Mouse (Mus musculus) midbrain, embryonic 11.5 days (tissue): ENCODE data around the gene Esyt3. TPM values are rescaled to one million over a fixed set of nuclear protein-coding genes. Genes with fewer than 3 reads are reported as not detected.

Experiments
- ATAC-seq: fragments of 200-750 bp; cut with Nextera tagmentation; 2 replicates; pipeline ENCODE4 v1.8.0; 2017; ENCODE audit warnings: moderate TSS enrichment, moderate library complexity; ENCODE audit not compliant: low FRiP score
- DNase-seq: peaks from one replicate; pipeline ENCODE4 v3.0.0; 2015; ENCODE audit warnings: low spot score; ENCODE audit errors: missing footprints
- H3K27ac ChIP-seq: fragments of 300-500 bp; sonication (generic); 2 replicates; pipeline ENCODE4 v1.5.1; 2014; ENCODE audit warnings: low read depth, low read length
- H3K27me3 ChIP-seq: fragments of 300-500 bp; sonication (generic); 2 replicates; pipeline ENCODE4 v1.6.1; 2014; ENCODE audit warnings: mild to moderate bottlenecking, low read length, moderate library complexity, mixed read lengths; ENCODE audit not compliant: control insufficient read depth, insufficient read depth
- H3K36me3 ChIP-seq: fragments of 300-500 bp; sonication (generic); 2 replicates; pipeline ENCODE4 v1.6.1; 2014; ENCODE audit warnings: mild to moderate bottlenecking, low read length, moderate library complexity, mixed read lengths; ENCODE audit not compliant: control insufficient read depth, insufficient read depth
- H3K4me1 ChIP-seq: fragments of 300-500 bp; sonication (generic); 2 replicates; pipeline ENCODE4 v1.6.1; 2014; ENCODE audit warnings: low read length; ENCODE audit not compliant: control insufficient read depth, insufficient read depth
- H3K4me2 ChIP-seq: fragments of 300-500 bp; sonication (generic); 2 replicates; pipeline ENCODE4 v1.6.1; 2014; ENCODE audit warnings: mild to moderate bottlenecking, moderate library complexity
- H3K4me3 ChIP-seq: fragments of 300-500 bp; sonication (generic); 2 replicates; pipeline ENCODE4 v1.5.1; 2014; ENCODE audit warnings: low read depth, low read length
- H3K9ac ChIP-seq: fragments of 300-500 bp; sonication (generic); 2 replicates; pipeline ENCODE4 v1.6.1; 2014; ENCODE audit warnings: low read length
- H3K9me3 ChIP-seq: fragments of 300-500 bp; sonication (generic); 2 replicates; pipeline ENCODE4 v1.6.1; 2016; ENCODE audit warnings: low read length; ENCODE audit not compliant: control insufficient read depth
- WGBS: fragments of 180-500 bp; shearing (Covaris S2); extraction: QIAGEN DNeasy Blood & Tissue Kit; methylation state at CpG from one replicate; pipeline ENCODE4 v1.1.7; 2014; 5-methylcytosine and 5-hydroxymethylcytosine counted together
- polyA plus RNA-seq: library from polyadenylated mRNA; unstranded; fragments of >200 nt; fragmentation: Nextera tagmentation; extraction: Ambion mirVana; gene quantifications from 2 replicates; pipeline ENCODE4 v1.2.1, GENCODE M21; 2014

The Esyt3 gene
- polyA plus RNA-seq, 1 experiment from 2014 or later, result 0.34 TPM

DNA sequence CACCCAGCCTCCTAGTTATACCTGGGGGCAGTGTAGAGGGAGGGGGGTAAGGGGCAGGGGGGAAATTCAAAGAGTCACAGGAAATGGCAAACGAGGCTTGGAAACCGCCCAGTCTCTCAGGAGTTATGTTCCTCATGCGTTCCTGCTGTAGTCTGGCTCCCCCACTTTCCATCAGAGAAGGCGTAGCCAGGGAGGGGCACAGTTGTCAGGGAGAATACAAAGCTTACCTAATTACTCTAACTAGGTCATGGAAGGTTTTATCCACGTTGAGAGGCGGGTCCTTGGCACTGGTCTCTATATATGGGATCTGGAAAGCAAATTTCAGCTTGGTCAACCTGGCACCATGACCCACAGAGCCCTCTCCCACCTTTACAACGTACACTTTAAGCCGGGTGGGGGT is 31.1 kb upstream of the Esyt3 start:
- Histone ChIP-seq H3K4me2 (no peak overlapping the region), H3K4me1 (no peaks in the 10 kb centered on the region), H3K27me3 (no peaks in the 10 kb centered on the region), H3K4me3 (no peak overlapping the region), H3K27ac (no peak overlapping the region), H3K9me3 (no peaks in the 10 kb centered on the region), H3K36me3 (no peaks in the 10 kb centered on the region), H3K9ac (no peak overlapping the region)
- ATAC-seq (no peak), DNase-seq (no peak)
- WGBS, result 79% methylated on average over 8 of the region's 8 CpGs

DNA sequence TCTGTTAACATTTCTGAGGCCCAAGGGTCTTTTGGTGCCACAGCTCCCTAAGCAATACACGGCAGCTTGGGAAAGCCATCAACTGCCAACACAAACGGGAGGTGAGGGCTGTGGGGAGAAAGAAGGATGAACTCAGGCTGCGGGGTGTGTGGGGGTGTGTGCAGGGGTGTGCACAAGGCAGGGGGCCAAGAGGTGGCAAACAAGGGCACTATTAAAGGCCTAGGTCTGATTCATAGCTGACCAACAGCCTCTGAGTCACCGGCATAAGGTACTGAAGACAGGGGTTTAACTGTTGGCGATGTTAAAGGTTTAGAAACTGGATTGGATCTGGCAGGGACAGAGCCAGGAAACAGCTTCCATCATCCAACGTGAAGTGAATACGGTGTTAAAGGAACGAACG is 30.5 kb upstream of the Esyt3 start:
- 82% methylated on average over 9 of the region's 9 CpGs for WGBS
- no peaks in the 10 kb centered on the region for H3K4me1 ChIP-seq
- no peak for ATAC-seq
- no peaks in the 10 kb centered on the region for H3K27me3 ChIP-seq
- no peak overlapping the region for H3K9ac ChIP-seq
- no peak for DNase-seq
- H3K36me3 ChIP-seq, result no peaks in the 10 kb centered on the region
- no peaks in the 10 kb centered on the region for H3K9me3 ChIP-seq
- H3K27ac ChIP-seq, result no peak overlapping the region
- H3K4me2 ChIP-seq, result no peak overlapping the region
- H3K4me3 ChIP-seq, result no peak overlapping the region

GRCm38 (mm10) chr9:99388078-99388477 is 29.7 kb upstream of the Esyt3 start:
- 86% methylated on average over 5 of the region's 5 CpGs for WGBS
- H3K36me3 ChIP-seq, result no peaks in the 10 kb centered on the region
- DNase-seq, result peak; percentile 54

GRCm38 (mm10) chr9:99382556-99382955 is 24.2 kb upstream of the Esyt3 start:
- 87% methylated on average over 9 of the region's 9 CpGs for WGBS
- no peak overlapping the region for H3K4me2 ChIP-seq
- peak; percentile 73 for DNase-seq
- no peaks in the 10 kb centered on the region for H3K36me3 ChIP-seq
- no peak overlapping the region for H3K4me3 ChIP-seq
- H3K27me3 ChIP-seq, result no peaks in the 10 kb centered on the region
- H3K4me1 ChIP-seq, result no peaks in the 10 kb centered on the region
- no peak for ATAC-seq
- no peaks in the 10 kb centered on the region for H3K9me3 ChIP-seq
- H3K9ac ChIP-seq, result no peak overlapping the region
- no peak overlapping the region for H3K27ac ChIP-seq

More at GRCm38 (mm10) chr9:99388078-99388477, 29.7 kb upstream of the Esyt3 start:
- Histone ChIP-seq H3K27me3 (no peaks in the 10 kb centered on the region), H3K4me2 (no peak overlapping the region), H3K9ac (no peak overlapping the region), H3K4me3 (no peak overlapping the region), H3K9me3 (no peaks in the 10 kb centered on the region), H3K4me1 (no peaks in the 10 kb centered on the region), H3K27ac (no peak overlapping the region)
- no peak for ATAC-seq

- Histone ChIP-seq H3K4me1 (no peaks in the 10 kb centered on the region), H3K36me3 (no peaks in the 10 kb centered on the region), H3K4me2 (no peak overlapping the region), H3K4me3 (no peak overlapping the region), H3K27ac (no peak overlapping the region), H3K9ac (no peak overlapping the region), H3K27me3 (no peaks in the 10 kb centered on the region), H3K9me3 (no peaks in the 10 kb centered on the region)
- DNase-seq (no peak), ATAC-seq (no peak)
- 79% methylated on average over 5 of the region's 5 CpGs for WGBS
Observed at GRCm38 (mm10) chr9:99379194-99379593, 20.8 kb upstream of the Esyt3 start.

- peak; percentile 96 for DNase-seq
- Histone ChIP-seq H3K27me3 (no peaks in the 10 kb centered on the region), H3K4me2 (no peak overlapping the region), H3K4me3 (no peak overlapping the region), H3K36me3 (no peaks in the 10 kb centered on the region), H3K9me3 (no peaks in the 10 kb centered on the region), H3K9ac (no peak overlapping the region), H3K4me1 (no peaks in the 10 kb centered on the region), H3K27ac (no peak overlapping the region)
- 0 out of 2 replicates have a peak, but pooled peaks have one; percentile 24 for ATAC-seq
- WGBS, result 10% methylated on average over 14 of the region's 14 CpGs
Observed at GRCm38 (mm10) chr9:99376591-99377418, 18.4 kb upstream of the Esyt3 start.

DNA sequence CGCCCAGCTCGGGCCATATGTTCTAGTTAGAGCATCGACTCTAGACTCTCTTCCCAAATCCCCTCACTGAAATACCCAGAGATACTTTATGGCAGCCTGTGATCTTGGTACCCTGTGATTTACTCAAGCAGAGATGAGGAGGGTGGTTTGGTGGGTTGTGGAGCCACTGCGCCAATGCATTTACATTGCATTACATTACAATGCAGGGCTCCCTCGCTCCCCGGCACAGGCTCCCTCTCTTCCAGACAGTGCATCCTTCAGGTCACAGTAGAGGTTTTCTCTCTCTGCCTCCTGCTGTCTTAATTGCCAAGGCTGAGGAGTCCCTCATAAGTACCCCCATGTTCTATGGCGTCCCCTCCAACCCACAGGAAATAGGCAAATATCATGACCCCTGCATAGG is 10.1 kb upstream of the Esyt3 start:
- Histone ChIP-seq H3K9me3 (no peaks in the 10 kb centered on the region), H3K9ac (no peak overlapping the region), H3K27ac (no peak overlapping the region), H3K4me1 (no peaks in the 10 kb centered on the region), H3K27me3 (no peaks in the 10 kb centered on the region), H3K4me2 (no peak overlapping the region), H3K36me3 (no peaks in the 10 kb centered on the region), H3K4me3 (no peak overlapping the region)
- 76% methylated on average over 7 of the region's 7 CpGs for WGBS
- DNase-seq (peak; percentile 26), ATAC-seq (no peak)

DNA sequence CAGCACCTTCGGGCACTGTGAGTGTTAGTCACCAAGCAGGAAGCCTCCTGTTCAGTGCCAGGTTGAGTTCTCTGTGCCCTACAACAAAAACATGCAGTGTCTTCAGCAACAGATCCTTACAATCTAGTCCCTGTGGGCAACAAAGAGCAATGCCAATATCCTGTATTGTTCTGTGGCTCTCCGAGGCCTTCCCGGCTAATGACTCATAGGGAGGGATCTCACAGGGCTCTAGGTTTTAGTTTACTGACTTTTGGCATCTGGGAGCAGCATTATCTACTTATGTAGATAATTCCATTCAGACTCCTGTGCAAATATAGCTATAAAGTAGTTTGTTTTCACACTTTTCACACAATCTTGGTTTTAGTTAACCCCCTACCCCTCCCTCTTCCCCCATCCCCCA is 7.5 kb upstream of the Esyt3 start:
- DNase-seq, result peak; percentile 10
- Histone ChIP-seq H3K4me3 (no peak overlapping the region), H3K4me2 (no peak overlapping the region), H3K36me3 (no peaks in the 10 kb centered on the region), H3K27me3 (0 out of 2 replicates have a peak, but pooled peaks cover 2% of the 10 kb centered on the region), H3K9me3 (no peaks in the 10 kb centered on the region), H3K27ac (no peak overlapping the region), H3K9ac (no peak overlapping the region), H3K4me1 (no peaks in the 10 kb centered on the region)
- no peak for ATAC-seq
- WGBS, result 73% methylated on average over 3 of the region's 3 CpGs

GRCm38 (mm10) chr9:99363076-99363475 is 4.7 kb upstream of the Esyt3 start:
- H3K4me2 ChIP-seq, result no peak overlapping the region
- H3K4me1 ChIP-seq, result peaks cover 3% of the 10 kb centered on the region
- H3K9ac ChIP-seq, result no peak overlapping the region
- H3K4me3 ChIP-seq, result no peak overlapping the region
- WGBS, result 55% methylated on average over 8 of the region's 8 CpGs
- DNase-seq (no peak), ATAC-seq (no peak)
- no peaks in the 10 kb centered on the region for H3K36me3 ChIP-seq
- peaks cover 14% of the 10 kb centered on the region for H3K27me3 ChIP-seq
- no peaks in the 10 kb centered on the region for H3K9me3 ChIP-seq
- no peak overlapping the region for H3K27ac ChIP-seq
